Mouse (Mus musculus) layer of hippocampus, adult 9-10 months (tissue): ENCODE data around the gene Igf1r.

Experiments used
- DNase-seq: peaks from one replicate; pipeline ENCODE4 v3.0.0; 2022; ENCODE audit warnings: low spot score

The Igf1r gene

GRCm38 (mm10) chr7:68053002-68053624 lies 100.5 kb downstream of the Igf1r start:
- DNase-seq, result no peak

- DNase-seq, result no peak
These were observed 101.9 kb downstream of the Igf1r start for GRCm38 (mm10) chr7:68054498-68054897.

DNA sequence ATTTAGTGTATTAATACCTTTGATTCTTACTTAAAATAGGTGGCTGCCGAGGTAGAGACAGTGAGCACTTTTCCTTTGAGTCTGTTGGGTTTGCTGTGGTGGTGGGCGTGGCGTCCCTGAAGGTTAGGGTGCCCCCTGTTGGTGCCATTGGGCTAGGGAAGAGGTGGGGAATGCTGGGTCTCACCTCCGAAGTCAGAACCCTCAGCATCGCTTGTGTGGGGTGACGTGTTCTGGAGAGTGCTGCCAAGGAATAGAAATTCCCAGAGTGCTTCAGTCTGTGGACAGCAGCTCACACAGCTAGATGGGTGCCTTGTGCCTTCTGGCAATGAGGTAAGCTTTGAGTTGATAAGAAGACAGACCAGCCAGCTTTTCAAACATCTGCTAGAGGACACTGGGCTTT lies 102.3 kb downstream of the Igf1r start:
- DNase-seq, result no peak

GRCm38 (mm10) chr7:68057010-68057409 lies 104.4 kb downstream of the Igf1r start:
- no peak for DNase-seq

GRCm38 (mm10) chr7:68059690-68060089 lies 107.1 kb downstream of the Igf1r start:
- DNase-seq, result no peak

DNA sequence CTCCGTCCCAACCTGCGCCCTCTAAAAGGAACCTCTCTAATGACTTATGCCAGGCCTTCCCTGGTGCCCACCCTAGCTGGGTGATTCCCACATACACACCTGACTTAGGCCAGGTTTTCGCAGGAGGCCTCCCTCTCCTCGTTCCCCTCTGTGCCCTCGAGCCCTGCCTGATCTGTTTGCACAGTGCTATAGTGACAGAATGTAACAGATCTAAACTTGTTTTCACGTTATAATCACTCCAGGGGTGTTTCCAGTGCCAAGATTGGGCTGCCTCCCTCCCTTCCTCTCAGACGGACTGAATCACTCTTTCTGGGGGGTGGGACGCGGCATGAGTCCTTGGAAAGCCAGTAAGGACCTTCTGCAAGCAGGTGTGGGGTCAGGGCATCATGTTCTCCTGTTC lies 108.8 kb downstream of the Igf1r start:
- DNase-seq, result no peak

DNA sequence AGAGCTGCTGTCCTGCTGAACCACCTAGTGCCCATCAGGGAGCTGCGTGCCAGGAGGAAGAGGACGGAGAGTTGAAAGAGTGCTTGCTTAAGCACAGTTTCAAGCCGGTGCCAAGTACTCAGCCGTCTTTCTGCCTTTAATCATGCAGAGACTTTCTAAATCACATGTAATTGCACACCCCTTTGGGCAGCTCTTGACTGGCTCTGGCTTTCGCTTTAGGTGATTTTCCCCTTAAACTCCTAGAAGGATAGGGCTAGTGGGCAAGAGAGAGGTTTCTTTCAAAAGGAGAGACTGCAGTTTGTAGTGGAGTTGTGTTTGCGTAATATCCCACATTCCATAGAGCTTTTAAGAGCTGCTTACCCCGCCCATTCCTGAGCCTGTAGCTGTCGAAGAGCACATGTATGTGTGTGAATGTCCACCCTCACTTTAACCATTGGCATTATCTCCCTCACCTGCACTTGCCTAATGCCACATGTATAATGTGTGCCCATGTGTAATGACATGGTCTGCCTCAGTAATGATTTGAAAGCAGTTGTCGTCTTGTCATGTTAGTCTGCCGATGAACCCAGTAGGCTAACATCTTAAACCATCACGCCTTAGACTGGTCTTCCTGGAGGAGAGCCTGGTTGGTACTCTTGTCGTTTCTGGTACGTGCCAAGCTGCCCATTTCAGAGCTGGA lies 109.7 kb downstream of the Igf1r start:
- DNase-seq, result no peak

DNA sequence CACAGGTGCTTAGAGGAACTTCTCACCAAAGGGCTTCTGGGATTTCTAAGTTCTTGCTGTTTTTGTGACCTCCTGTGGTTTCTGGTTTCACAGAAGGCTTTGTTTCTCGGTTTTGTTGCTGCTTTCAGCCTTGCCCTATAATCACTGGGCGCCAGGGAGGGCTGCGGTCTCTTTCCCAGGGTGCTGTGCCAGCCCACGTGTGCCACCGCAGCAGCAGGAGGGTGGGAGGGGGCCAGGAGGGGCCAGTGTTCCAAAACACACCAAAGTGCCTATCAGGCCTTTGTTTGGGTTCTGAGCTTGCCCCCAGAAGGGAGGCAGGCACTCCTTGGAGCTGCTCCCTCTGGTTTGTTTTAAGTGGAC lies 110.2 kb downstream of the Igf1r start:
- DNase-seq, result no peak

GRCm38 (mm10) chr7:68063711-68064110 lies 111.1 kb downstream of the Igf1r start:
- DNase-seq, result no peak

GRCm38 (mm10) chr7:68064120-68064519 lies 111.5 kb downstream of the Igf1r start:
- DNase-seq, result no peak

- no peak for DNase-seq
These were observed 112.2 kb downstream of the Igf1r start for GRCm38 (mm10) chr7:68064647-68065362.

GRCm38 (mm10) chr7:68065904-68066303 lies 113.3 kb downstream of the Igf1r start:
- DNase-seq, result no peak

DNA sequence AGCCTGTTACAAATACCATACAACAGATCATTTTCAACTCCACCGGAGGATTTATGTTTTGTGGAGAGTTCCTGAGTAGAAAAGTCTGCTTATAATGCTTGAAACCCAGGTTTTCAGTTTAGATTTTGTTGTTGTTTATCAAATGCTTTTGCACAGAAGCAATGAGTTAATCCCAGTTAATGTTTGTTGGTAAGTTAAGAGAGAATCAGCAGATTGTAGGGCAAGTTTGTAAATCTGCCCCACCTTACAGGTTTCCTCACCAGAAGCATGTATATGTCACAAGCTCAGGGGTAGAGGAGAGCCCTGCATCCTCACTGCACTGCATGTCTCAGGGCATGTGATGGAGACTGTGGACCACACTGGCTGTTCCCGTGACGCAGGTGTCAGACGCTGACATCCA lies 114.7 kb downstream of the Igf1r start:
- no peak for DNase-seq

GRCm38 (mm10) chr7:68069324-68069723 lies 116.7 kb downstream of the Igf1r start:
- no peak for DNase-seq

- no peak for DNase-seq
These were observed 117.4 kb downstream of the Igf1r start for GRCm38 (mm10) chr7:68070030-68070429.

DNA sequence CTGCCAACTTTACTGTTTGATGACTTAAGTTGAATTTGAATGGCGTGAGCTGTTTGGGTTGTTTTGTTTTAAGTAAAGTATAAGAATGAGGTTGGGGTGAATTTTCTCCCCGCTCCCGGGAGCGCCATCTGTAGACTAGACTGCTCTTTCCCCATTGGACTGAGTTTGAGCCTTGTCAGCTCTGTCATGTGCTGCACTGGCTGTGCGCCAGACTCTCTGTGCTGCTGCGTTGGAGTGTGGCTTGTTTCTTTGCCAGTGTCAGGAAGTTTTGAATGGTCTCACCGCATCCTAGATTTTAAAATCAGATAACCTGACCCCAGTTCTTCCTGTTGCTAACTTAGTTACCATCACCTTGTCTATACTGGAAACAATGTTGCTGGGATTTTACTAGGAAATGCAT lies 118.0 kb downstream of the Igf1r start:
- DNase-seq, result no peak

- DNase-seq, result no peak
These were observed 118.4 kb downstream of the Igf1r start for GRCm38 (mm10) chr7:68071050-68071449.

GRCm38 (mm10) chr7:68071749-68072148 lies 119.1 kb downstream of the Igf1r start:
- no peak for DNase-seq

GRCm38 (mm10) chr7:68072524-68073459 lies 120.2 kb downstream of the Igf1r start:
- DNase-seq, result no peak

DNA sequence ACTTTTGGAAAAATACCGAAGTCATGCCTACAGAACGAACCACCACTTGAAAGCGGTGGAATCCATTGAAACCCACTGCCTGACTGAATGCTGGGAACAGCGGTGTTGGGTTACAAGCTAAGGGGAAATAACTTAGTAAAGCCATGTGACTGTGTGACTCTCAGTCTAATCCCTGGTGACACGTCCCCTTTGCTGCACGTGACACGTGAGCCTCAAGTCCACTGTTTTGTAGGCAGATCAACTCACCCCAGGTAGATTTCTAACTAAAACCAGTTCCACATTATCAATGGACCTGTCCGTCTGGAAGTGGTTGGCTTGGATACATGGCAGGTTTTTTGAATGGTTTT lies 120.8 kb downstream of the Igf1r start:
- no peak for DNase-seq

- no peak for DNase-seq
These were observed 122.1 kb downstream of the Igf1r start for GRCm38 (mm10) chr7:68074748-68075147.

- no peak for DNase-seq
These were observed 122.8 kb downstream of the Igf1r start for GRCm38 (mm10) chr7:68075401-68075800.
